Mouse (Mus musculus) Patski (cell line): ENCODE data around the gene Frrs1l. TPM values are rescaled to one million over a fixed set of nuclear protein-coding genes. Genes with fewer than 3 reads are reported as not detected.

ENCODE experiments used
- ATAC-seq: fragments of 100-300 bp; one replicate; pipeline ENCODE4 v1.8.0; 2021
- CTCF ChIA-PET: fragments of 350-600 bp; sonication (Branson Sonifier 250); formaldehyde crosslinking; loops from one replicate; lab custom pipeline; 2022; ENCODE audit warnings: inconsistent platforms; lab: Charles Lee
- POLR2A ChIA-PET: fragments of 350-600 bp; sonication (Branson Sonifier 250); formaldehyde crosslinking; loops from one replicate; lab custom pipeline; 2022; ENCODE audit warnings: antibody characterized with exemption, inconsistent platforms; lab: Charles Lee
- DNase-seq: peaks from one replicate; pipeline ENCODE4 v3.0.0-alpha.2; 2011; ENCODE audit warnings: low read depth, low spot score
- H3K27me3 ChIP-seq: fragments of 371-371 bp; one replicate; pipeline ENCODE4 v1.5.1; 2021
- CTCF ChIP-seq: fragments of 100-300 bp; IDR thresholded peaks from one replicate; pipeline ENCODE4 v1.5.1; 2021
- in situ Hi-C: fragments of 300-500 bp; cut with MboI; formaldehyde crosslinking; loops from 3 replicates; pipeline ENCODE4 v1.11.1; 2018; ENCODE audit warnings: low pct_unique_long_range_greater_than_20kb, mixed read lengths
- polyA plus RNA-seq: library from polyadenylated mRNA; unstranded; gene quantifications from one replicate; pipeline ENCODE4 v1.2.3, GENCODE M21; 2021

Gene Frrs1l
- polyA plus RNA-seq, 1 experiment from 2014 or later: not detected

- ChIA-PET POLR2A (no interaction called here), CTCF (no interaction called here)
- ATAC-seq: no peak
Observed at GRCm38 (mm10) chr4:57011454-57012046, 21.4 kb upstream of the Frrs1l start.

GRCm38 (mm10) chr4:57010919-57011318, 20.7 kb upstream of the Frrs1l start:
- POLR2A ChIA-PET: no interaction called here
- DNase-seq: no peak
- in situ Hi-C loops: no loop called here
- TF ChIP-seq CTCF: no peak
- peaks cover 8% of the 10 kb centered on the region for H3K27me3 ChIP-seq
- CTCF ChIA-PET: no interaction called here
- ATAC-seq: no peak

More at GRCm38 (mm10) chr4:57011454-57012046, 21.4 kb upstream of the Frrs1l start:
- DNase-seq: no peak
- peaks cover 10% of the 10 kb centered on the region for H3K27me3 ChIP-seq
- TF ChIP-seq CTCF: no peak
- in situ Hi-C loops: no loop called here

- ATAC-seq: no peak
Observed at GRCm38 (mm10) chr4:57010425-57010824, 20.2 kb upstream of the Frrs1l start.

DNA sequence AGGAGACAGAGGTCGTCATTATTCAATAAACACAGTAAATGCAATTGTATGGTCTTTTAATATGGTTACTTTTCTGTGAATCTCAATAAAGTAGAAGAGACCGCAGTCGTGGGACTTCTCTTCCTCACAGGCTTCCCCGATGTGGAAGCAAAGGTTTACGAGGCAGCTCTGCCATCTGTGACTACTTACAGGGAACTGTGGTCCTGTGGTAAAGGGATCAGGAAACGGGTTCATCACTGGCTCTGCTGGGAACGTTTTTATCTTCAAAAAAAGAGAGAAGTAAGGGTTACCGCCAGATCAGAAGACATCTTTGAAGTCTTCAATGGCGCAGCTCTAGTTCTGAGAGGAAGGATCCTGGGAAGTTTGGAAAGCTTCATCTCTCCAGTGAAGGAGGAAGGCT, 17.5 kb upstream of the Frrs1l start:
- ATAC-seq (no peak), DNase-seq (no peak)
- peaks cover 8% of the 10 kb centered on the region for H3K27me3 ChIP-seq
- TF ChIP-seq CTCF: no peak
- ChIA-PET POLR2A (no interaction called here), CTCF (no interaction called here)
- in situ Hi-C loops: no loop called here

More at GRCm38 (mm10) chr4:57010425-57010824, 20.2 kb upstream of the Frrs1l start:
- peaks cover 8% of the 10 kb centered on the region for H3K27me3 ChIP-seq
- no peak for TF ChIP-seq CTCF
- ChIA-PET POLR2A (no interaction called here), CTCF (no interaction called here)
- in situ Hi-C loops: no loop called here
- no peak for DNase-seq

DNA sequence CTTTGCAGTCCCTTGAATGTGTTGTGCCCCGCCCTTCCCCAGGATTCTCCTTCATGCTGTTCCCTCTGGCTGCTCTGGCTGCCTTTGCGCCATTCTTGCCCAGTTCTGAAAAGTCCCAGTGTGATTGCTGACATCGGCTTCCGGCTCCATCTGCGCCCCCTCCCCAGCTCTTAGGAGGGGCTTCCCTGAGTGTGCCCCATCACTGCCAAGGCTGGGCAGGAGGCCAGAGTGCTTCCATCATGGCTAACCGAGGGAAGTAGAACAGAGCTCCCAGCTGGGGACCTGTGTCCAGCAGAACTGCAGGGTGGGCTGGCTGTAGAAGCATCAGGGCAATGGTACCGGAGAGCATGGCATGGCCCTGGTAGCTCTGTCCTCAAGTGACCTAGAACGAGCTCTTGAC, 14.8 kb upstream of the Frrs1l start:
- DNase-seq (no peak), ATAC-seq (no peak)
- TF ChIP-seq CTCF: no peak
- peaks cover 8% of the 10 kb centered on the region for H3K27me3 ChIP-seq
- in situ Hi-C loops: no loop called here
- CTCF ChIA-PET: interaction anchor here (1.2 kb wide), 1 partner anchor 54 kb away, joined by 3 read pairs; no protein-coding TSS in a partner anchor
- POLR2A ChIA-PET: no interaction called here

GRCm38 (mm10) chr4:57003886-57004285, 13.7 kb upstream of the Frrs1l start:
- ATAC-seq (no peak), DNase-seq (no peak)
- no peak for TF ChIP-seq CTCF
- in situ Hi-C loops: no loop called here
- peaks cover 8% of the 10 kb centered on the region for H3K27me3 ChIP-seq
- CTCF ChIA-PET: interaction anchor here (1.2 kb wide), 1 partner anchor 55 kb away, joined by 3 read pairs; no protein-coding TSS in a partner anchor
- POLR2A ChIA-PET: no interaction called here

DNA sequence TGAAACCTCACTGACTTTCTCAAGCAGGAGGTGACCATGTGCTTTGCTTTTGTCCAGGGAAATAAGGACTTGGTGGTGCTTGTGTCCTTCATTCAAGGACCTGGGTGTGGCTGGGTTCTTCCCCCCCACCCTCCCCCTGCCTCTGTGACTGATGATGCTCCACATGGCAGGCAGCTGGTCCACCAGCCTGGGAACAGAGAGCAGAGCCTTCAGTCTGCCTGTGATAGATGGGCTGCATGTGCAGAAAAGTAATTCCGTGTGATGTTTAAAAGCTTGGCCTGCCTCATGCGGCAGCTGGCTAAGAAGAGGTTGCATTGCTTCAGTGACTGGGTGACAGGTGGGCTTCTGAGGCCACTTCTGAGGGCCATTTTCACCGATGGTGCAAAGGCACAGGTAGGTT, 12.6 kb upstream of the Frrs1l start:
- no peaks in the 10 kb centered on the region for H3K27me3 ChIP-seq
- no peak for TF ChIP-seq CTCF
- DNase-seq (no peak), ATAC-seq (no peak)
- ChIA-PET POLR2A (no interaction called here), CTCF (no interaction called here)
- in situ Hi-C loops: no loop called here

DNA sequence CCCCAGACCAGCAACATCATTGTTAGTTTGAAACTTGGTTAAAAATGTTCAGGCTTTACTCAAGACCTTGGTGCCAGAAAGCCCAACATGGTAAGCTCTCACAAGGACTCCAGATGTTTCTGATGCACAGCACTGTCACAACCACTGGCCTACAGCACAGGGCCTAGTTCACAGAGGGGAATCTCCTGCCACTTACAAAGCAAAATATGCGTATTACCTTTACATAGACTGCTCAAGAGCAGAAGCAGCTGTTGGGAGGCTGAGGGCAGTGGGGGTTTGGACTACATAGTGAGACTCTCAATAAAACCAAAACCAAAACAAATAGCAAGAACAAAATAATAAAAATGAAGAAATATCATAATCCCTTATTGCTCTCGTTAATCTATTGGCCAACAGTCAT, 11.2 kb upstream of the Frrs1l start:
- DNase-seq: no peak
- CTCF ChIA-PET: no interaction called here
- no peaks in the 10 kb centered on the region for H3K27me3 ChIP-seq
- in situ Hi-C loops: no loop called here
- POLR2A ChIA-PET: no interaction called here
- no peak for TF ChIP-seq CTCF
- ATAC-seq: no peak

- DNase-seq (no peak), ATAC-seq (no peak)
- TF ChIP-seq CTCF: no peak
- CTCF ChIA-PET: no interaction called here
- POLR2A ChIA-PET: no interaction called here
- peaks cover 8% of the 10 kb centered on the region for H3K27me3 ChIP-seq
- in situ Hi-C loops: no loop called here
Observed at GRCm38 (mm10) chr4:56993331-56993730, 3.1 kb upstream of the Frrs1l start.

DNA sequence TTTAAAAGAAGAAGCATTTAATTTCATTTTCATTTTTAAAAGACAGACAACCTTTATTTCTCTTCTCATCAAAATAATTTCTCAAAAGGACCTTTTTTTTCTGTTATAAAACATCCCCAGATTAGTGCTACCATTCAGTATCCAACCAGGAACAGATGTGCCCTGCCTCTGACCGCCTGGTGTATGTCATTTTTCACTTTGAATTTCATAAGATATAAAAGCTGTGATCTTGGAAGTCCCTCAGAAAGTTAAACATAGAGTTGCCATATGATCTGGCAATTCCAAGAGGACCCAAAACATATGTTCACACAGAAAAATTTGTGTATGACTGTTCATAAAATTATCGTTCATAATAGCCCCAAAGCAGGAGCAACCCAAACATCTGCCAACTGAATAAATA, 1.8 kb upstream of the Frrs1l start:
- in situ Hi-C loops: no loop called here
- POLR2A ChIA-PET: no interaction called here
- H3K27me3 ChIP-seq: peaks cover 11% of the 10 kb centered on the region
- DNase-seq (no peak), ATAC-seq (no peak)
- CTCF ChIA-PET: no interaction called here
- TF ChIP-seq CTCF: no peak

GRCm38 (mm10) chr4:56989431-56990214, 568 bp downstream of the Frrs1l start:
- in situ Hi-C loops: no loop called here
- CTCF ChIA-PET: no interaction called here
- POLR2A ChIA-PET: no interaction called here
- peaks cover 11% of the 10 kb centered on the region for H3K27me3 ChIP-seq
- no peak for TF ChIP-seq CTCF
- ATAC-seq (no peak), DNase-seq (no peak)
